Mouse (Mus musculus): Measurements from ENCODE around the gene Smcp.

Gene Smcp

GRCm38 (mm10) chr3:92588858-92589257, at the start of gene Smcp:
Gene Smcp (minus strand): TSS chr3:92588997.
- DNase-seq, result no peak

GRCm38 (mm10) chr3:92638653-92638991, 49.8 kb upstream of the Smcp start:
- no peak for DNase-seq

- no peak for DNase-seq
Measured at GRCm38 (mm10) chr3:92637745-92638652, 49.2 kb upstream of the Smcp start.

GRCm38 (mm10) chr3:92621560-92621959, 32.8 kb upstream of the Smcp start, which contains the start of gene Lce6a:
Gene Lce6a (minus strand): TSS chr3:92621660.
- DNase-seq, result no peak

GRCm38 (mm10) chr3:92609804-92610203, 21.0 kb upstream of the Smcp start:
- no peak for DNase-seq

GRCm38 (mm10) chr3:92607392-92607791, 18.6 kb upstream of the Smcp start, which contains the start of gene 2210017I01Rik:
Gene 2210017I01Rik (minus strand): TSS chr3:92607492.
- DNase-seq, result no peak

- DNase-seq, result no peak
Measured at GRCm38 (mm10) chr3:92602169-92602568, 13.4 kb upstream of the Smcp start.

GRCm38 (mm10) chr3:92600456-92600855, 11.7 kb upstream of the Smcp start:
- no peak for DNase-seq

GRCm38 (mm10) chr3:92599973-92600372, 11.2 kb upstream of the Smcp start:
- DNase-seq, result no peak

- DNase-seq, result no peak
Measured at GRCm38 (mm10) chr3:92598429-92598828, 9.6 kb upstream of the Smcp start.

- DNase-seq, result no peak
Measured at GRCm38 (mm10) chr3:92587190-92587589, 1.6 kb downstream of the Smcp start.

GRCm38 (mm10) chr3:92585055-92585454, 3.7 kb downstream of the Smcp start:
- DNase-seq, result no peak

GRCm38 (mm10) chr3:92583164-92583826, 5.5 kb downstream of the Smcp start:
- DNase-seq, result no peak

GRCm38 (mm10) chr3:92579508-92579907, 9.3 kb downstream of the Smcp start:
- DNase-seq, result no peak

GRCm38 (mm10) chr3:92578652-92579413, 10.0 kb downstream of the Smcp start:
- DNase-seq, result no peak

- DNase-seq, result no peak
Measured at GRCm38 (mm10) chr3:92573449-92574041, 15.3 kb downstream of the Smcp start, which contains the start of gene Ivl. Gene Ivl (minus strand): TSS chr3:92573735.

- no peak for DNase-seq
Measured at GRCm38 (mm10) chr3:92572514-92573155, 16.2 kb downstream of the Smcp start.

GRCm38 (mm10) chr3:92568752-92569151, 20.0 kb downstream of the Smcp start:
- DNase-seq, result no peak

GRCm38 (mm10) chr3:92565418-92565817, 23.4 kb downstream of the Smcp start:
- DNase-seq, result no peak

GRCm38 (mm10) chr3:92534411-92534810, 54.4 kb downstream of the Smcp start, which contains the start of gene 2310046K23Rik:
Gene 2310046K23Rik (minus strand): TSS chr3:92534511.
- DNase-seq, result no peak
